Mouse (Mus musculus): ENCODE measurements around the gene Ranbp1. TPM values are rescaled to one million over a fixed set of nuclear protein-coding genes. Genes with fewer than 3 reads are reported as not detected.
"Not testable (repeated sequence)": the region's sequence is repeated elsewhere in the genome, so short reads cannot be mapped to it uniquely, and the experiment has no call there.

The Ranbp1 gene
- total RNA-seq, 2 experiments from 2014 or later: 133 to 147 TPM

- no peak for DNase-seq (ENCODE audit: low spot score in 2 of 2)
These were observed 45.0 kb downstream of the Ranbp1 start for GRCm38 (mm10) chr16:18203430-18204091.

- no peak for DNase-seq (ENCODE audit: low spot score in 2 of 2)
These were observed 46.5 kb downstream of the Ranbp1 start for GRCm38 (mm10) chr16:18202061-18202460.

GRCm38 (mm10) chr16:18201620-18202019, 46.9 kb downstream of the Ranbp1 start:
- DNase-seq (ENCODE audit: low spot score in 2 of 2): no peak

GRCm38 (mm10) chr16:18200062-18200461, 48.5 kb downstream of the Ranbp1 start:
- DNase-seq (ENCODE audit: low spot score in 2 of 2): no peak

- no peak for DNase-seq (ENCODE audit: low spot score in 2 of 2)
These were observed 50.0 kb downstream of the Ranbp1 start for GRCm38 (mm10) chr16:18198365-18199098.

GRCm38 (mm10) chr16:18197881-18198280, 50.7 kb downstream of the Ranbp1 start:
- no peak for DNase-seq (ENCODE audit: low spot score in 2 of 2)

- not testable (repeated sequence) for DNase-seq (ENCODE audit: low spot score in 2 of 2)
These were observed 53.0 kb downstream of the Ranbp1 start for GRCm38 (mm10) chr16:18195561-18195960.

- DNase-seq (ENCODE audit: low spot score in 2 of 2): peak in 1 of 2 experiments; percentile 51
These were observed 53.5 kb downstream of the Ranbp1 start for GRCm38 (mm10) chr16:18195068-18195467.

GRCm38 (mm10) chr16:18194208-18194985, 54.1 kb downstream of the Ranbp1 start:
- peak; percentile 46 to 48 for DNase-seq (ENCODE audit: low spot score in 2 of 2)

GRCm38 (mm10) chr16:18191006-18191405, 57.5 kb downstream of the Ranbp1 start:
- no peak for DNase-seq (ENCODE audit: low spot score in 2 of 2)

Small RNAs within 50 kb of the gene (microRNA-seq; reads per million reads assigned to microRNA genes)
- gene Gm24572 (0.20 to 0.22 reads per million in 2 experiments), gene Mir1306 (194 to 260 reads per million in 2 experiments)

Other genes with a start within 250 kb of the Ranbp1 start
- gene Dgcr6, start 195.9 kb downstream of the Ranbp1 start, total RNA-seq (2021): 100 to 1,000 TPM in 1 of 2 experiments, 10 to 100 TPM in 1; 87.0 to 112 TPM
- 10 to 100 TPM; 15.8 to 17.3 TPM for gene Prodh, start 158.5 kb downstream of the Ranbp1 start, total RNA-seq (2021)
- gene Rtn4r, start 121.1 kb downstream of the Ranbp1 start, total RNA-seq (2021): 10 to 100 TPM; 76.3 to 78.0 TPM
- not detected for gene Ccdc188, start 30.9 kb downstream of the Ranbp1 start, total RNA-seq (2021)
- gene Zdhhc8, start 13.6 kb downstream of the Ranbp1 start, total RNA-seq (2021): 10 to 100 TPM; 73.9 to 75.1 TPM
- 10 to 100 TPM; 54.4 to 65.1 TPM for gene Trmt2a, start 53 bp downstream of the Ranbp1 start, total RNA-seq (2021)
- gene Gm49776, start 9.6 kb upstream of the Ranbp1 start, total RNA-seq (2021): not detected
- 10 to 100 TPM; 39.1 to 41.4 TPM for gene Dgcr8, start 40.5 kb upstream of the Ranbp1 start, total RNA-seq (2021)
- 100 to 1,000 TPM; 100 to 102 TPM for gene Tango2, start 99.4 kb upstream of the Ranbp1 start, total RNA-seq (2021)
- 10 to 100 TPM; 46.2 to 53.9 TPM for gene Arvcf, start 99.5 kb upstream of the Ranbp1 start, total RNA-seq (2021)
- gene Txnrd2, start 177.7 kb upstream of the Ranbp1 start, total RNA-seq (2021): 10 to 100 TPM; 22.1 to 28.4 TPM
- gene Comt, start 178.1 kb upstream of the Ranbp1 start, total RNA-seq (2021): 10 to 100 TPM; 55.3 to 59.8 TPM
- 1 to 10 TPM; 6.9 to 7.4 TPM for gene Gnb1l, start 250.0 kb upstream of the Ranbp1 start, total RNA-seq (2021)